Mouse (Mus musculus) lung, embryonic 15.5 days (tissue): Measurements from ENCODE around the gene Gm10775. TPM values are rescaled to one million over a fixed set of nuclear protein-coding genes. Genes with fewer than 3 reads are reported as not detected.

Experiments
- ATAC-seq: fragments of 200-750 bp; cut with Nextera tagmentation; 2 replicates; pipeline ENCODE4 v1.8.0; 2017; ENCODE audit warnings: moderate number of reproducible peaks, borderline replicate concordance; ENCODE audit not compliant: low FRiP score, low TSS enrichment; ENCODE audit errors: extremely low read depth
- H3K27ac ChIP-seq: fragments of 300-500 bp; sonication (generic); 2 replicates; pipeline ENCODE4 v1.5.1; 2015; ENCODE audit warnings: moderate library complexity, mild to moderate bottlenecking, inconsistent platforms
- H3K27me3 ChIP-seq: fragments of 300-500 bp; sonication (generic); 2 replicates; pipeline ENCODE4 v1.6.1; 2015; ENCODE audit warnings: inconsistent platforms
- H3K36me3 ChIP-seq: fragments of 300-500 bp; sonication (generic); 2 replicates; pipeline ENCODE4 v1.6.1; 2015; ENCODE audit warnings: inconsistent platforms
- H3K4me1 ChIP-seq: fragments of 300-500 bp; sonication (generic); 2 replicates; pipeline ENCODE4 v1.6.1; 2015; ENCODE audit warnings: inconsistent platforms
- H3K4me2 ChIP-seq: fragments of 300-500 bp; sonication (generic); 2 replicates; pipeline ENCODE4 v1.6.1; 2015; ENCODE audit warnings: inconsistent platforms, mild to moderate bottlenecking, moderate library complexity
- H3K4me3 ChIP-seq: fragments of 300-500 bp; sonication (generic); 2 replicates; pipeline ENCODE4 v1.5.1; 2015; ENCODE audit warnings: mild to moderate bottlenecking, inconsistent platforms
- H3K9ac ChIP-seq: fragments of 300-500 bp; sonication (generic); 2 replicates; pipeline ENCODE4 v1.6.1; 2015; ENCODE audit warnings: inconsistent platforms
- H3K9me3 ChIP-seq: fragments of 300-500 bp; sonication (generic); 2 replicates; pipeline ENCODE4 v1.6.1; 2016; ENCODE audit warnings: inconsistent platforms
- WGBS: fragments of 180-500 bp; shearing (Covaris S2); methylation state at CpG from one replicate; pipeline ENCODE4 v1.1.7; 2015; 5-methylcytosine and 5-hydroxymethylcytosine counted together
- polyA plus RNA-seq: library from polyadenylated mRNA; unstranded; fragments of >200 nt; fragmentation: Nextera tagmentation; extraction: Ambion mirVana; gene quantifications from 2 replicates; pipeline ENCODE4 v1.2.1, GENCODE M21; 2015

Gm10775 gene
- not detected in 2 replicates for polyA plus RNA-seq

GRCm38 (mm10) chr13:65259239-65259638 lies at the start of gene Gm10775:
TSS of gene Gm10775 (plus strand) at chr13:65259539.
- Histone ChIP-seq H3K4me3 (no peak within 1 kb of the TSS), H3K9me3 (peaks cover 15% of the 10 kb centered on the region; the same call in 1 of the 2 replicates), H3K27ac (no peak within 1 kb of the TSS), H3K36me3 (peaks cover 14% of the 10 kb centered on the region), H3K9ac (no peak within 1 kb of the TSS), H3K27me3 (no peaks in the 10 kb centered on the region), H3K4me1 (no peaks in the 10 kb centered on the region), H3K4me2 (peak within 1 kb of the TSS; percentile 33; the same call in 1 of the 2 replicates)
- 31% methylated on average over 28 of the region's 29 CpGs for WGBS
- ATAC-seq = no peak

GRCm38 (mm10) chr13:65225945-65226344 lies 33.4 kb upstream of the Gm10775 start:
- H3K4me2 ChIP-seq = no peak overlapping the region
- H3K27ac ChIP-seq = no peak overlapping the region
- ATAC-seq = no peak
- no peaks in the 10 kb centered on the region for H3K36me3 ChIP-seq
- no peak overlapping the region for H3K4me3 ChIP-seq
- H3K27me3 ChIP-seq = no peaks in the 10 kb centered on the region
- H3K4me1 ChIP-seq = no peaks in the 10 kb centered on the region
- WGBS = 56% methylated on average over 6 of the region's 6 CpGs
- H3K9me3 ChIP-seq = no peaks in the 10 kb centered on the region
- H3K9ac ChIP-seq = no peak overlapping the region

GRCm38 (mm10) chr13:65226657-65227056 lies 32.7 kb upstream of the Gm10775 start:
- Histone ChIP-seq H3K27ac (no peak overlapping the region), H3K9ac (no peak overlapping the region), H3K27me3 (no peaks in the 10 kb centered on the region), H3K4me3 (no peak overlapping the region), H3K4me1 (no peaks in the 10 kb centered on the region), H3K4me2 (no peak overlapping the region), H3K9me3 (no peaks in the 10 kb centered on the region), H3K36me3 (no peaks in the 10 kb centered on the region)
- no peak for ATAC-seq
- WGBS = 72% methylated on average over 2 of the region's 2 CpGs

DNA sequence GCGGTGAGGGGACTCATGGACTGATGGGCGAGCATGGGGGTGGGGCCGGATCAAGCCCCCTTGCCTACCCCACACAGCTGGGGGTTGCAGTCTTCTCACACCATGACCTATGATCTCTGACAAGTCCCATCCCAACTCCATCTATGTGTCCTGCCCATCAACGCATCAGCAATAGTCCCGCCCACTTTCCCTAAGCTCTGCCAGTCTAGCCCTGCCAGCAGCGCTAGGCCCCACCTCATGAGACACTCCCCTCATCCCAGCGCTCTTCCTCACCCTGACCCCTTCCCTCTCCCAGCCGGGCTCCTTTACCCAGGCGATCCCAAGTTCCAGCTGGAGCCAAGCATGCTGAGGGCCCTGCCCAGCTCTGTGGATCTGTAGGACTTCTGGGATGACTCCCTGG lies 22.1 kb upstream of the Gm10775 start:
- no peak overlapping the region for H3K27ac ChIP-seq
- H3K9me3 ChIP-seq = no peaks in the 10 kb centered on the region
- 69% methylated on average over 9 of the region's 9 CpGs for WGBS
- peaks cover 7% of the 10 kb centered on the region for H3K4me1 ChIP-seq
- no peaks in the 10 kb centered on the region for H3K27me3 ChIP-seq
- ATAC-seq = no peak
- H3K9ac ChIP-seq = no peak overlapping the region
- no peaks in the 10 kb centered on the region for H3K36me3 ChIP-seq
- no peak overlapping the region for H3K4me2 ChIP-seq
- H3K4me3 ChIP-seq = no peak overlapping the region

DNA sequence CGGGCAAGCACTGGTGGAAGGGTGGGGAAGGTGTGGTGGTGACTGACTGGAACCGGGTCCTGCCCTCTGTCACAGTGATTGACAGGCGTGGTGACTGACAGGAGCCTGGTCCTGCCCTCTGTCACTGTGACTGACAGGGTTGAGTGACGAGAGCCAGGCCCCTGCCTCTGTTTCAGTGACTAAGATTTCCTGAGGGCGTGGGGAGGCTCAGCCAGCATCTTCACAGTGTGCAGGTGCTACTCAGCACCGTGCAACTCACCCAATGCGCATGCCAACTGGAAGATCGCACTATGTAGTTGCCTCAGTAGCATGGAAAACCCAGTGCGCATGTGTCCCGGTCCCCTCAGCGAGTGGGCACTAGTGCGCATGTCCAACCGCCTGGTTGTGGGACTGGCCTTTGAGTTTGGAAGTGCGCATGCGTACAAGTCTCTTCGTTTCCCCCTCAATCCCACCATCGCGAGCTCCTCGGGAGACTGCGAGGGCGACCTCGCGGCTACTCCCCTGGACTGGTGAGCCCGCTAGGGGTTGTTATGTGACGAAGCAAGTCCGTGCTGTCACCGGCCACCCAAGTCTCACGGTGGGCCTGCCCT lies 18.7 kb upstream of the Gm10775 start:
- Histone ChIP-seq H3K4me2 (peak overlapping the region; percentile 92), H3K9me3 (peaks cover 2% of the 10 kb centered on the region; the same call in 1 of the 2 replicates), H3K36me3 (peaks cover 10% of the 10 kb centered on the region; the same call in 1 of the 2 replicates), H3K9ac (peak overlapping the region; percentile 68), H3K4me3 (peak overlapping the region; percentile 89), H3K4me1 (peaks cover 13% of the 10 kb centered on the region), H3K27ac (peak overlapping the region; percentile 94), H3K27me3 (no peaks in the 10 kb centered on the region)
- peak; percentile 90 for ATAC-seq
- WGBS = under 1% methylated on average over 28 of the region's 28 CpGs

DNA sequence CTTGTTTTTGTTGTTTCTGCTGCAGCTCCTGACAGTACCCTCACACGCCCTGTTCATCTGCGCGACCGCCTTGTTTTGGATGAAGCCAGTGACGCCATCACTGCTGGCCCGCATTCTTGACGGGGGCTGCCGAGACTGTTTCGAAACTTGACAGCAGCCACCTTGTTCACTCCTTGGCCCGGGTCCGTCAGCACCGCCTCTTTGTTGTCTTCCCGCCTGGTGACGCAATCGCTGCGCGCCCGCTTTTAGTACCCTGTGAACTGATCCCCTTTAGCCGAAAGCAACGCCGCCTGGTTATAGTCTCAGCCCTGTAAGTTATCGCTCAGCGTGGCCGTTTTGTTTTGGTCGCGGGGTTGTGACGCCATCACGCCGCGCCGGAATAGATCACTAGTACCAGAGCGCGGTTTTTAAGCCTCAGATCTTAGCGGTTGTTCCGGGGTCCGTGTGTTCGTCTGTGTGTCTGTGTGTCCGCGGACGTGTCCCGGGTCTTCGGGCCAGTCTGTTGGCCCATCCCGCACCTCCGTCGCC lies 18.2 kb upstream of the Gm10775 start:
- Histone ChIP-seq H3K27me3 (no peaks in the 10 kb centered on the region), H3K36me3 (peaks cover 11% of the 10 kb centered on the region; the same call in 1 of the 2 replicates), H3K4me2 (peak overlapping the region; percentile 92), H3K4me1 (peaks cover 13% of the 10 kb centered on the region), H3K9ac (peak overlapping the region; percentile 68), H3K4me3 (peak overlapping the region; percentile 89), H3K27ac (peak overlapping the region; percentile 94), H3K9me3 (peaks cover 5% of the 10 kb centered on the region; the same call in 1 of the 2 replicates)
- WGBS = under 1% methylated on average over 45 of the region's 45 CpGs
- peak; percentile 86 for ATAC-seq

DNA sequence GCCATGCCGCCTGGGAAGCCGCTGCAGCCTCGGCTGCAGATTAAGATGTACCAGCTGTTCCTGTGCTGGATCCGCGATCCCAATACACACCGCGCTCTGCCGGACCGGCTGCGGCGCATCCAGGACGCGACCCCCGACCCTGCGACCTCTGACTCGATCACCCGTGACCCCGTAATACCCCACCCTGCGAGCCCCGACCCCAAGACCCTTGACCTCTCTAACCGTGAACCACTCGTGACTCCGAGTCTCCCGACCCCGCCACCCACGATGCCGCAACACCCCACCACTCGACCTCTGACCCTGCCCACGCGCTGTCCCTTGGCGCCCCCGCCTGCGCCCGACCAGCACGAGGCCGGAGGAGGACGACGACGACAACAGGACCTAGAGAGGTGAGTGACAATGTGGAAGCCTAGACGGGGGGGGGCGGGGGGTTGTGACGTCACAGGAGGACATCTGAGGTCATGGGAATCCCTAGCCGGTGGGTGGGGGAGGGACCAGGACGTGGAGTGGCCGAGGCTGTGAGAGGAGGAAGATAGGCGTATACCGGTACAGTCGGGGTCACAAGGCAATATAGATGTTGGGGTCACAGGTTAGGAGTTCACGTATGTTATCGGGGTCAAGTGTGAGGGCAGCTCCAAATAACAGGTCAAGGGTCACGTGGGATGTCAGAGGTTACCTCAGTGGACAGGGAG lies 17.6 kb upstream of the Gm10775 start:
- H3K4me3 ChIP-seq = peak overlapping the region; percentile 89
- H3K27me3 ChIP-seq = no peaks in the 10 kb centered on the region
- peak; percentile 33; the same call in 1 of the 2 replicates for ATAC-seq
- H3K27ac ChIP-seq = peak overlapping the region; percentile 94
- H3K9me3 ChIP-seq = peaks cover 5% of the 10 kb centered on the region; the same call in 1 of the 2 replicates
- peaks cover 11% of the 10 kb centered on the region; the same call in 1 of the 2 replicates for H3K36me3 ChIP-seq
- WGBS = 2% methylated on average over 51 of the region's 51 CpGs
- H3K9ac ChIP-seq = peak overlapping the region; percentile 68
- H3K4me2 ChIP-seq = peak overlapping the region; percentile 92
- peaks cover 13% of the 10 kb centered on the region for H3K4me1 ChIP-seq

- H3K27me3 ChIP-seq = no peaks in the 10 kb centered on the region
- H3K9me3 ChIP-seq = peaks cover 5% of the 10 kb centered on the region; the same call in 1 of the 2 replicates
- ATAC-seq = no peak
- peaks cover 13% of the 10 kb centered on the region for H3K4me1 ChIP-seq
- peaks cover 11% of the 10 kb centered on the region; the same call in 1 of the 2 replicates for H3K36me3 ChIP-seq
- H3K27ac ChIP-seq = no peak overlapping the region
- H3K9ac ChIP-seq = no peak overlapping the region
- peak overlapping the region; percentile 89 for H3K4me3 ChIP-seq
- WGBS = 28% methylated on average over 27 of the region's 27 CpGs
- peak overlapping the region; percentile 92 for H3K4me2 ChIP-seq
Observed at GRCm38 (mm10) chr13:65242319-65242787, 17.0 kb upstream of the Gm10775 start.

GRCm38 (mm10) chr13:65243273-65243672 lies 16.1 kb upstream of the Gm10775 start:
- Histone ChIP-seq H3K4me1 (peaks cover 13% of the 10 kb centered on the region), H3K27ac (no peak overlapping the region), H3K36me3 (peaks cover 17% of the 10 kb centered on the region; the same call in 1 of the 2 replicates), H3K9ac (no peak overlapping the region), H3K9me3 (peaks cover 5% of the 10 kb centered on the region; the same call in 1 of the 2 replicates), H3K4me2 (no peak overlapping the region), H3K27me3 (no peaks in the 10 kb centered on the region), H3K4me3 (no peak overlapping the region)
- 84% methylated on average over 4 of the region's 4 CpGs for WGBS
- ATAC-seq = no peak

- 22% methylated on average over 36 of the region's 36 CpGs for WGBS
- Histone ChIP-seq H3K9ac (no peak overlapping the region), H3K9me3 (peaks cover 15% of the 10 kb centered on the region; the same call in 1 of the 2 replicates), H3K36me3 (peaks cover 7% of the 10 kb centered on the region; the same call in 1 of the 2 replicates), H3K4me2 (peak overlapping the region; percentile 33; the same call in 1 of the 2 replicates), H3K4me3 (no peak overlapping the region), H3K4me1 (no peaks in the 10 kb centered on the region), H3K27me3 (no peaks in the 10 kb centered on the region), H3K27ac (no peak overlapping the region)
- peak; percentile 56 for ATAC-seq
Observed at GRCm38 (mm10) chr13:65258175-65258954, 974 bp upstream of the Gm10775 start.

DNA sequence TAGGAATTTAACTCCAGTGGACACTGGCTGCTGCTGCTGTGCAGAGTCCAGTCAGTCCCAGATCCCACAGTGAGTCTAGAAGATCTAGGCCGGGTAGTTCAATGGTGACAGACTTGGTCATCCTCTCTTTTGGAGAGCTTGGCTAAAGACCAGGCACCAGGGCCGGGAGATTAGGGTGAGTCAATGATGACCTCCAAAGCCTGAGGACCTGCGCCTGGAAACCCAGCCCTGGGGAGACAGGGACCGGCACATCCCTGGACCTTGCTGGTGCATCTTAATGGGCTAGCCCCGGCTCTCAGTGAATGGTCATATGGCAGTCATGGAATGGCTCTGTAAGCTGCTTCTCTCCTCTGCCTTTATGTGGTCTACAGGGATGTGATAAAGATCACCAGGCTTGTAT lies 2.7 kb downstream of the Gm10775 start:
- 89% methylated on average over 5 of the region's 5 CpGs for WGBS
- H3K4me2 ChIP-seq = no peak overlapping the region
- ATAC-seq = no peak
- no peaks in the 10 kb centered on the region for H3K27me3 ChIP-seq
- no peak overlapping the region for H3K4me3 ChIP-seq
- no peak overlapping the region for H3K9ac ChIP-seq
- no peak overlapping the region for H3K27ac ChIP-seq
- H3K36me3 ChIP-seq = peaks cover 16% of the 10 kb centered on the region
- peaks cover 21% of the 10 kb centered on the region for H3K9me3 ChIP-seq
- H3K4me1 ChIP-seq = no peaks in the 10 kb centered on the region
